Mouse (Mus musculus) testis, adult 2 months (tissue): Measurements from ENCODE around the gene Vdac1.

Source experiments
- CTCF ChIP-seq: fragments of 200-500 bp; IDR thresholded peaks from 2 replicates; pipeline ENCODE4 v1.5.1; 2012; ENCODE audit warnings: low read depth, mild to moderate bottlenecking, inconsistent platforms, low read length, moderate library complexity; ENCODE audit not compliant: control insufficient read depth, insufficient read depth, insufficient replicate concordance
- POLR2A ChIP-seq: fragments of 200-500 bp; IDR thresholded peaks from 2 replicates; pipeline ENCODE4 v1.6.1; 2012; ENCODE audit warnings: low read depth, mild to moderate bottlenecking, inconsistent platforms, low read length, moderate library complexity; ENCODE audit not compliant: control insufficient read depth

DNA sequence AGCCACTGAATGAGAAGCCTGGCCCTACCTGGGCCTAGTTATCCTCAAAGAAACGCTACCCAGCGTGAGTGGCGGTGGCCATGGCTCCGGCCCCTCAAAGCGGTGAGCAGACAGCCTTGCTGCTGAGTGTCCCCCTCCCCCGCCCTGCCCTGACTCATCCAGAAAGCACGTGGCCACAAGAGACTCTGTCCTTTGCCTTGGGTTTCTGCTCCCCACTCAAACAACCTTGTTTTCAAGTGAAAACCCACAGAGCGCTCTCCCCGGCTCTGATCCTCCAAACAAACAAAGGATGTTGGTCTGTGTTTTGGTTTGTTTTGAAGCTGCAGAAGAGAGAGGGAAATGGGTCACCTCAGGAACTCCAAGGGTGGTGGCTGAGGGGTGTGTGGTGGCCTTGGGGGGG is 19.7 kb upstream of the Vdac1 start:
- TF ChIP-seq CTCF = no peak
- TF ChIP-seq POLR2A = no peak
